Mouse (Mus musculus) kidney, embryonic 15.5 days (tissue): ENCODE measurements around the gene Mecr. TPM values are rescaled to one million over a fixed set of nuclear protein-coding genes. Genes with fewer than 3 reads are reported as not detected.

Source experiments
- ATAC-seq: fragments of 200-750 bp; cut with Nextera tagmentation; replicated peaks from 2 replicates; pipeline ENCODE4 v1.8.0; 2017; ENCODE audit warnings: moderate TSS enrichment; ENCODE audit not compliant: low FRiP score
- H3K27ac ChIP-seq: fragments of 300-500 bp; sonication (generic); 2 replicates; pipeline ENCODE4 v1.5.1; 2015; ENCODE audit warnings: mild to moderate bottlenecking, inconsistent platforms
- H3K27me3 ChIP-seq: fragments of 300-500 bp; sonication (generic); 2 replicates; pipeline ENCODE4 v1.6.1; 2015; ENCODE audit warnings: inconsistent platforms
- H3K36me3 ChIP-seq: fragments of 300-500 bp; sonication (generic); 2 replicates; pipeline ENCODE4 v1.6.1; 2015; ENCODE audit warnings: inconsistent platforms
- H3K4me1 ChIP-seq: fragments of 300-500 bp; sonication (generic); 2 replicates; pipeline ENCODE4 v1.6.1; 2015; ENCODE audit warnings: inconsistent platforms
- H3K4me2 ChIP-seq: fragments of 300-500 bp; sonication (generic); 2 replicates; pipeline ENCODE4 v1.6.1; 2015; ENCODE audit warnings: moderate library complexity, mild to moderate bottlenecking, inconsistent platforms
- H3K4me3 ChIP-seq: fragments of 300-500 bp; sonication (generic); replicated peaks from 2 replicates; pipeline ENCODE4 v1.5.1; 2015; ENCODE audit warnings: mild to moderate bottlenecking, inconsistent platforms
- H3K9ac ChIP-seq: fragments of 300-500 bp; sonication (generic); 2 replicates; pipeline ENCODE4 v1.6.1; 2015; ENCODE audit warnings: mild to moderate bottlenecking, inconsistent platforms
- H3K9me3 ChIP-seq: fragments of 300-500 bp; sonication (generic); replicated peaks from 2 replicates; pipeline ENCODE4 v1.6.1; 2016; ENCODE audit warnings: inconsistent platforms
- WGBS: fragments of 180-500 bp; shearing (Covaris S2); methylation state at CpG from one replicate; pipeline ENCODE4 v1.1.7; 2015; ENCODE audit warnings: mixed read lengths; 5-methylcytosine and 5-hydroxymethylcytosine counted together
- polyA plus RNA-seq: library from polyadenylated mRNA; unstranded; fragments of >200 nt; fragmentation: Nextera tagmentation; extraction: Ambion mirVana; gene quantifications from 2 replicates; pipeline ENCODE4 v1.2.1, GENCODE M21; 2015

The Mecr gene
- polyA plus RNA-seq, 1 experiment from 2014 or later = 45.8 TPM

GRCm38 (mm10) chr4:131837872-131838524 is 5.3 kb upstream of the Mecr start, which contains the start of gene Ptpru:
Ptpru (minus strand) TSS chr4:131838288.
- ATAC-seq = peak; percentile 87
- Histone ChIP-seq H3K4me3 (peak within 1 kb of the TSS; percentile 64), H3K27ac (0 out of 2 replicates have a peak within 1 kb of the TSS, but pooled peaks have one; percentile 7), H3K4me1 (peaks cover 44% of the 10 kb centered on the region), H3K4me2 (peak within 1 kb of the TSS; percentile 96), H3K36me3 (no peaks in the 10 kb centered on the region), H3K27me3 (peaks cover 47% of the 10 kb centered on the region), H3K9me3 (no peaks in the 10 kb centered on the region), H3K9ac (peak within 1 kb of the TSS; percentile 63)
- WGBS = under 1% methylated on average over 65 of the region's 72 CpGs

GRCm38 (mm10) chr4:131845991-131846778 is 2.9 kb downstream of the Mecr start:
- Histone ChIP-seq H3K4me1 (peaks cover 37% of the 10 kb centered on the region), H3K27ac (no peak overlapping the region), H3K9ac (no peak overlapping the region), H3K4me2 (no peak overlapping the region), H3K36me3 (0 out of 2 replicates have a peak, but pooled peaks cover 15% of the 10 kb centered on the region), H3K27me3 (peaks cover 10% of the 10 kb centered on the region; the same call in 1 of the 2 replicates), H3K4me3 (no peak overlapping the region), H3K9me3 (no peaks in the 10 kb centered on the region)
- 83% methylated on average over 8 of the region's 8 CpGs for WGBS
- no peak for ATAC-seq

- H3K4me3 ChIP-seq = no peak overlapping the region
- 0 out of 2 replicates have a peak, but pooled peaks cover 15% of the 10 kb centered on the region for H3K36me3 ChIP-seq
- peak overlapping the region; percentile 27; the same call in 1 of the 2 replicates for H3K27ac ChIP-seq
- H3K4me2 ChIP-seq = no peak overlapping the region
- 51% methylated on average over 6 of the region's 6 CpGs for WGBS
- H3K9ac ChIP-seq = no peak overlapping the region
- peaks cover 40% of the 10 kb centered on the region for H3K4me1 ChIP-seq
- H3K27me3 ChIP-seq = no peaks in the 10 kb centered on the region
- H3K9me3 ChIP-seq = no peaks in the 10 kb centered on the region
- ATAC-seq = 0 out of 2 replicates have a peak, but pooled peaks have one; percentile 41
Observed at GRCm38 (mm10) chr4:131848082-131848481, 4.8 kb downstream of the Mecr start.

GRCm38 (mm10) chr4:131849986-131850638 is 6.8 kb downstream of the Mecr start:
- Histone ChIP-seq H3K9ac (0 out of 2 replicates have a peak overlapping the region, but pooled peaks have one; percentile 26), H3K27me3 (no peaks in the 10 kb centered on the region)

GRCm38 (mm10) chr4:131854950-131855349 is 11.7 kb downstream of the Mecr start:
- WGBS = 79% methylated on average over 5 of the region's 5 CpGs

More at GRCm38 (mm10) chr4:131849986-131850638, 6.8 kb downstream of the Mecr start:
- Histone ChIP-seq H3K9me3 (no peaks in the 10 kb centered on the region), H3K4me2 (no peak overlapping the region), H3K27ac (peak overlapping the region; percentile 79), H3K36me3 (peaks cover 15% of the 10 kb centered on the region), H3K4me3 (no peak overlapping the region), H3K4me1 (peaks cover 26% of the 10 kb centered on the region)
- ATAC-seq = no peak
- 20% methylated on average over 5 of the region's 5 CpGs for WGBS

GRCm38 (mm10) chr4:131860492-131861340 is 17.4 kb downstream of the Mecr start:
- H3K9ac ChIP-seq = no peak overlapping the region
- no peaks in the 10 kb centered on the region for H3K27me3 ChIP-seq
- no peak overlapping the region for H3K4me2 ChIP-seq
- peak; percentile 58; the same call in 1 of the 2 replicates for ATAC-seq
- 41% methylated on average over 15 of the region's 15 CpGs for WGBS
- H3K9me3 ChIP-seq = no peaks in the 10 kb centered on the region
- peak overlapping the region; percentile 45; the same call in 1 of the 2 replicates for H3K27ac ChIP-seq
- no peak overlapping the region for H3K4me3 ChIP-seq
- peaks cover 62% of the 10 kb centered on the region for H3K36me3 ChIP-seq
- H3K4me1 ChIP-seq = peaks cover 11% of the 10 kb centered on the region

More at GRCm38 (mm10) chr4:131854950-131855349, 11.7 kb downstream of the Mecr start:
- no peak overlapping the region for H3K27ac ChIP-seq
- no peaks in the 10 kb centered on the region for H3K9me3 ChIP-seq
- H3K9ac ChIP-seq = no peak overlapping the region
- no peaks in the 10 kb centered on the region for H3K27me3 ChIP-seq
- no peak overlapping the region for H3K4me3 ChIP-seq
- H3K36me3 ChIP-seq = peaks cover 26% of the 10 kb centered on the region
- peaks cover 15% of the 10 kb centered on the region for H3K4me1 ChIP-seq
- no peak overlapping the region for H3K4me2 ChIP-seq
- no peak for ATAC-seq

GRCm38 (mm10) chr4:131861341-131861739 is 18.1 kb downstream of the Mecr start:
- Histone ChIP-seq H3K9me3 (no peaks in the 10 kb centered on the region), H3K9ac (no peak overlapping the region), H3K27me3 (no peaks in the 10 kb centered on the region), H3K4me2 (no peak overlapping the region), H3K36me3 (peaks cover 67% of the 10 kb centered on the region), H3K4me3 (no peak overlapping the region), H3K27ac (peak overlapping the region; percentile 45; the same call in 1 of the 2 replicates), H3K4me1 (peaks cover 11% of the 10 kb centered on the region)
- ATAC-seq = 0 out of 2 replicates have a peak, but pooled peaks have one; percentile 49
- WGBS = 60% methylated on average over 4 of the region's 4 CpGs

GRCm38 (mm10) chr4:131872672-131873292 is 29.5 kb downstream of the Mecr start:
- peak overlapping the region; percentile 98 for H3K4me3 ChIP-seq
- no peaks in the 10 kb centered on the region for H3K27me3 ChIP-seq
- 8% methylated on average over 11 of the region's 11 CpGs for WGBS
- peak overlapping the region; percentile 63 for H3K4me2 ChIP-seq
- peaks cover 7% of the 10 kb centered on the region for H3K36me3 ChIP-seq
- H3K9ac ChIP-seq = peak overlapping the region; percentile 61
- H3K9me3 ChIP-seq = no peaks in the 10 kb centered on the region
- ATAC-seq = peak; percentile 40
- H3K27ac ChIP-seq = peak overlapping the region; percentile 99
- peaks cover 37% of the 10 kb centered on the region for H3K4me1 ChIP-seq

- H3K4me3 ChIP-seq = peak within 1 kb of the TSS; percentile 98
- peak within 1 kb of the TSS; percentile 100 for H3K9ac ChIP-seq
- H3K4me2 ChIP-seq = peak within 1 kb of the TSS; percentile 86
- peaks cover 44% of the 10 kb centered on the region for H3K4me1 ChIP-seq
- H3K27ac ChIP-seq = peak within 1 kb of the TSS; percentile 99
- under 1% methylated on average over 96 of the region's 116 CpGs for WGBS
- H3K36me3 ChIP-seq = no peaks in the 10 kb centered on the region
- H3K9me3 ChIP-seq = no peaks in the 10 kb centered on the region
- H3K27me3 ChIP-seq = no peaks in the 10 kb centered on the region
- peak; percentile 96 for ATAC-seq
Observed at GRCm38 (mm10) chr4:131873293-131874168, 30.3 kb downstream of the Mecr start, which contains the start of gene Srsf4. Srsf4 (plus strand) TSS chr4:131873617.

GRCm38 (mm10) chr4:131874169-131874536 is 30.9 kb downstream of the Mecr start:
- H3K4me3 ChIP-seq = peak overlapping the region; percentile 98
- peak overlapping the region; percentile 100 for H3K9ac ChIP-seq
- H3K27ac ChIP-seq = peak overlapping the region; percentile 99
- H3K4me2 ChIP-seq = peak overlapping the region; percentile 86
- ATAC-seq = no peak
- H3K36me3 ChIP-seq = no peaks in the 10 kb centered on the region
- H3K27me3 ChIP-seq = no peaks in the 10 kb centered on the region
- no peaks in the 10 kb centered on the region for H3K9me3 ChIP-seq
- under 1% methylated on average over 20 of the region's 20 CpGs for WGBS
- H3K4me1 ChIP-seq = peaks cover 45% of the 10 kb centered on the region
